Mouse (Mus musculus): Measurements from ENCODE around the gene Lama5. TPM values are rescaled to one million over a fixed set of nuclear protein-coding genes. Genes with fewer than 3 reads are reported as not detected.

Gene Lama5
- polyA plus RNA-seq, 1 experiment from 2014 or later = 85.3 TPM

GRCm38 (mm10) chr2:180217587-180217986 lies 8.1 kb downstream of the Lama5 start:
- WGBS = 52% methylated on average over 8 of the region's 8 CpGs
- Histone ChIP-seq H3K4me2 (replicated peaks; ENCODE audit: low read depth, low read length) (no peak overlapping the region), H3K4me1 (ENCODE audit: insufficient read depth, low read depth, low read length) (peaks cover 80% of the 10 kb centered on the region), H3K9me3 (ENCODE audit: low read length) (no peaks in the 10 kb centered on the region), H3K9ac (replicated peaks; ENCODE audit: low read depth) (no peak overlapping the region), H3K4me3 (ENCODE audit: low read depth, low read length) (no peak overlapping the region), H3K36me3 (ENCODE audit: insufficient read depth, low read length) (peaks cover 5% of the 10 kb centered on the region; the same call in 1 of the 2 replicates), H3K27me3 (replicated peaks; ENCODE audit: insufficient read depth, low read length) (no peaks in the 10 kb centered on the region), H3K27ac (ENCODE audit: low read length) (peak overlapping the region; percentile 94)
- peak; percentile 70 for DNase-seq (ENCODE audit: low spot score)
- no peak for ATAC-seq
- TF ChIP-seq EP300 (IDR thresholded peaks at IDR 0.05) = no peak
- no peak for TF ChIP-seq CTCF (IDR thresholded peaks at IDR 0.05)

- Histone ChIP-seq H3K9me3 (ENCODE audit: low read length) (no peaks in the 10 kb centered on the region), H3K9ac (replicated peaks; ENCODE audit: low read depth) (no peak overlapping the region), H3K27ac (ENCODE audit: low read length) (peak overlapping the region; percentile 94), H3K36me3 (ENCODE audit: insufficient read depth, low read length) (peaks cover 5% of the 10 kb centered on the region; the same call in 1 of the 2 replicates), H3K4me1 (ENCODE audit: insufficient read depth, low read depth, low read length) (peaks cover 73% of the 10 kb centered on the region), H3K27me3 (replicated peaks; ENCODE audit: insufficient read depth, low read length) (no peaks in the 10 kb centered on the region), H3K4me2 (replicated peaks; ENCODE audit: low read depth, low read length) (no peak overlapping the region), H3K4me3 (ENCODE audit: low read depth, low read length) (no peak overlapping the region)
- TF ChIP-seq CTCF (IDR thresholded peaks at IDR 0.05) = no peak
- TF ChIP-seq EP300 (IDR thresholded peaks at IDR 0.05) = no peak
- ATAC-seq = no peak
- 32% methylated on average over 4 of the region's 5 CpGs for WGBS
- no peak for DNase-seq (ENCODE audit: low spot score)
Observed at GRCm38 (mm10) chr2:180216921-180217320, 8.7 kb downstream of the Lama5 start.

- H3K9me3 ChIP-seq (ENCODE audit: low read length) = no peaks in the 10 kb centered on the region
- H3K27ac ChIP-seq (ENCODE audit: low read length) = peak overlapping the region; percentile 94
- no peaks in the 10 kb centered on the region for H3K27me3 ChIP-seq (replicated peaks; ENCODE audit: insufficient read depth, low read length)
- no peak overlapping the region for H3K4me3 ChIP-seq (ENCODE audit: low read depth, low read length)
- H3K4me2 ChIP-seq (replicated peaks; ENCODE audit: low read depth, low read length) = peak overlapping the region; percentile 6; the same call in 1 of the 2 replicates
- DNase-seq (ENCODE audit: low spot score) = peak; percentile 88
- ATAC-seq = peak; percentile 66
- no peak for TF ChIP-seq CTCF (IDR thresholded peaks at IDR 0.05)
- TF ChIP-seq EP300 (IDR thresholded peaks at IDR 0.05) = peak; percentile 54; the same call in 1 of the 2 replicates
- 18% methylated on average over 6 of the region's 6 CpGs for WGBS
- no peak overlapping the region for H3K9ac ChIP-seq (replicated peaks; ENCODE audit: low read depth)
- peaks cover 64% of the 10 kb centered on the region for H3K4me1 ChIP-seq (ENCODE audit: insufficient read depth, low read depth, low read length)
- H3K36me3 ChIP-seq (ENCODE audit: insufficient read depth, low read length) = peaks cover 9% of the 10 kb centered on the region; the same call in 1 of the 2 replicates
Observed at GRCm38 (mm10) chr2:180215951-180216350, 9.7 kb downstream of the Lama5 start.

- Histone ChIP-seq H3K4me3 (ENCODE audit: low read depth, low read length) (no peak overlapping the region), H3K4me1 (ENCODE audit: insufficient read depth, low read depth, low read length) (peaks cover 60% of the 10 kb centered on the region), H3K9ac (replicated peaks; ENCODE audit: low read depth) (no peak overlapping the region), H3K4me2 (replicated peaks; ENCODE audit: low read depth, low read length) (peak overlapping the region; percentile 19; the same call in 1 of the 2 replicates), H3K36me3 (ENCODE audit: insufficient read depth, low read length) (0 out of 2 replicates have a peak, but pooled peaks cover 8% of the 10 kb centered on the region), H3K27ac (ENCODE audit: low read length) (peak overlapping the region; percentile 94), H3K9me3 (ENCODE audit: low read length) (no peaks in the 10 kb centered on the region), H3K27me3 (replicated peaks; ENCODE audit: insufficient read depth, low read length) (no peaks in the 10 kb centered on the region)
- no peak for TF ChIP-seq CTCF (IDR thresholded peaks at IDR 0.05)
- peak; percentile 30; the same call in 1 of the 2 replicates for TF ChIP-seq EP300 (IDR thresholded peaks at IDR 0.05)
- DNase-seq (ENCODE audit: low spot score) (peak; percentile 59), ATAC-seq (peak; percentile 10; the same call in 1 of the 2 replicates)
- 25% methylated on average over 8 of the region's 8 CpGs for WGBS
Observed at GRCm38 (mm10) chr2:180215011-180215461, 10.6 kb downstream of the Lama5 start.

DNA sequence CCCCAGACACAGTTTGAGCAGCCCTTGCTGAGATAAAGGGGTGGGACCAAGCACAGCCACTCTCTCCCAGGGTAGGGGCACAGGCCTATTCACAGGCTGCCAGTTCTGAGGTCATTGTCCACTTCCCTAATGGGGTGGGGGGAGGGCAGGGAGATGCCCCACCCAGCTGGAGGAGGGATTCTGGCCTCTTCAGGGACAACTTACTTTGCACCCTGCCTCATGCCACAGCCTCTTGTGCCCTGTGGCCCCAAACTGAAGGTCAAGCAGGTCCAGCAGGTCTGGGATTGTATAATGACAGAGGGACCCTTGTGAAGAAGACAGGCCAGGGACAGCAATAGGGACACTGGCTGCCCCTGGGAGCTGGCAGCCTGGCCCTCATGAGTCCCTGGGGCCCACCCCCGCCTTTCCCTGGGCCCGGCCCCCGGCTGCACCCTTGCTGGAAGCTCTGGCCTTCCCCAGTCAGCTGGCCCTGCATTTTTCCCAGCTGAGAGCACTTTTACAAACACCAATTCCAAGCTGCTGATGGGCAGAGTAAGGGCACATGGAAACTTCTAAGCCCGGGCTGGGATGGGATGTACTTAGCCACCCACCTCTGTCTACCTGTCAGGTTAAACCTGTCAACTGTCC lies 11.2 kb downstream of the Lama5 start:
- Histone ChIP-seq H3K9me3 (ENCODE audit: low read length) (no peaks in the 10 kb centered on the region), H3K9ac (replicated peaks; ENCODE audit: low read depth) (0 out of 2 replicates have a peak overlapping the region, but pooled peaks have one; percentile 19), H3K27ac (ENCODE audit: low read length) (peak overlapping the region; percentile 94), H3K4me3 (ENCODE audit: low read depth, low read length) (no peak overlapping the region), H3K4me2 (replicated peaks; ENCODE audit: low read depth, low read length) (peak overlapping the region; percentile 19; the same call in 1 of the 2 replicates), H3K4me1 (ENCODE audit: insufficient read depth, low read depth, low read length) (peaks cover 54% of the 10 kb centered on the region), H3K27me3 (replicated peaks; ENCODE audit: insufficient read depth, low read length) (no peaks in the 10 kb centered on the region), H3K36me3 (ENCODE audit: insufficient read depth, low read length) (0 out of 2 replicates have a peak, but pooled peaks cover 4% of the 10 kb centered on the region)
- peak; percentile 76 for DNase-seq (ENCODE audit: low spot score)
- ATAC-seq = peak; percentile 43
- 27% methylated on average over 4 of the region's 4 CpGs for WGBS
- 0 out of 2 replicates have a peak, but pooled peaks have one; percentile 4 for TF ChIP-seq EP300 (IDR thresholded peaks at IDR 0.05)
- no peak for TF ChIP-seq CTCF (IDR thresholded peaks at IDR 0.05)

GRCm38 (mm10) chr2:180212255-180212654 lies 13.4 kb downstream of the Lama5 start:
- H3K4me2 ChIP-seq (replicated peaks; ENCODE audit: low read depth, low read length) = no peak overlapping the region
- H3K4me1 ChIP-seq (ENCODE audit: insufficient read depth, low read depth, low read length) = peaks cover 33% of the 10 kb centered on the region
- 0 out of 2 replicates have a peak, but pooled peaks cover 4% of the 10 kb centered on the region for H3K36me3 ChIP-seq (ENCODE audit: insufficient read depth, low read length)
- no peaks in the 10 kb centered on the region for H3K9me3 ChIP-seq (ENCODE audit: low read length)
- no peak overlapping the region for H3K27ac ChIP-seq (ENCODE audit: low read length)
- TF ChIP-seq EP300 (IDR thresholded peaks at IDR 0.05) = no peak
- TF ChIP-seq CTCF (IDR thresholded peaks at IDR 0.05) = peak; percentile 46
- H3K27me3 ChIP-seq (replicated peaks; ENCODE audit: insufficient read depth, low read length) = no peaks in the 10 kb centered on the region
- no peak overlapping the region for H3K4me3 ChIP-seq (ENCODE audit: low read depth, low read length)
- 84% methylated on average over 3 of the region's 3 CpGs for WGBS
- no peak overlapping the region for H3K9ac ChIP-seq (replicated peaks; ENCODE audit: low read depth)
- DNase-seq (ENCODE audit: low spot score) = no peak
- no peak for ATAC-seq
